Mouse (Mus musculus): ENCODE data around the gene Tubgcp5. TPM values are rescaled to one million over a fixed set of nuclear protein-coding genes. Genes with fewer than 3 reads are reported as not detected.
A peak's percentile ranks its signal among the peaks of the same experiment; 100 is the strongest.

The Tubgcp5 gene
- total and polyA plus RNA-seq, 3 experiments: 13.7 to 14.9 TPM; not detected in 1

- Histone ChIP-seq H3K4me3 (ENCODE audit: control insufficient read depth in 1 of 2, insufficient read depth in 1 of 2, low read depth in 2 of 2, low read length in 2 of 2) (no peak overlapping the region), H3K27me3 (ENCODE audit: control insufficient read depth in 1 of 2, insufficient read depth in 2 of 2, low read length in 2 of 2) (no peaks in the 10 kb centered on the region), H3K79me2 (ENCODE audit: control insufficient read depth, insufficient read depth, low read length, poor library complexity) (peaks cover 3% of the 10 kb centered on the region), H3K4me1 (ENCODE audit: control insufficient read depth in 1 of 2, insufficient read depth in 2 of 2, low read length in 2 of 2) (peaks cover 0 to 17% of the 10 kb centered on the region in 2 experiments; a peak in 3 of 4 replicates), H3K27ac (ENCODE audit: control insufficient read depth, low read depth, low read length) (no peak overlapping the region), H3K9ac (ENCODE audit: control insufficient read depth, low read depth, low read length, poor library complexity, severe bottlenecking) (no peak overlapping the region), H3K36me3 (ENCODE audit: control insufficient read depth in 1 of 2, insufficient read depth in 2 of 2, low read length in 2 of 2) (peaks cover 0 to 16% of the 10 kb centered on the region in 2 experiments; a peak in 2 of 4 replicates), H3K9me3 (replicated peaks; ENCODE audit: insufficient read depth, low read length) (no peaks in the 10 kb centered on the region)
- peak; percentile 27 for DNase-seq (ENCODE audit: low read depth, low spot score)
- TF ChIP-seq TBP (IDR thresholded peaks at IDR 0.05; ENCODE audit: low read depth, low read length): no peak
- TF ChIP-seq UBTF (IDR thresholded peaks at IDR 0.05; ENCODE audit: borderline replicate concordance, insufficient read depth, low read depth, low read length): no peak
- TF ChIP-seq MAFK (IDR thresholded peaks at IDR 0.05; ENCODE audit: borderline replicate concordance, low read depth, low read length): no peak
- no peak for TF ChIP-seq ZKSCAN1 (IDR thresholded peaks at IDR 0.05; ENCODE audit: low read depth, low read length)
- no peak for TF ChIP-seq ZNF384 (IDR thresholded peaks at IDR 0.05; ENCODE audit: low read depth, low read length)
- no peak for TF ChIP-seq ETS1 (IDR thresholded peaks at IDR 0.05; ENCODE audit: low read depth, low read length)
- no peak for TF ChIP-seq USF1 (IDR thresholded peaks at IDR 0.05; ENCODE audit: low read depth, low read length)
- no peak for TF ChIP-seq GATA1 (IDR thresholded peaks at IDR 0.05; ENCODE audit: low read depth, low read length)
- no peak for TF ChIP-seq NELFE (IDR thresholded peaks at IDR 0.05; ENCODE audit: low read depth, low read length)
These were observed 61.6 kb downstream of the Tubgcp5 start for GRCm38 (mm10) chr7:55855597-55855996.

GRCm38 (mm10) chr7:55856741-55857140 is 62.8 kb downstream of the Tubgcp5 start:
- peaks cover 0 to 17% of the 10 kb centered on the region in 2 experiments; a peak in 3 of 4 replicates for H3K4me1 ChIP-seq (ENCODE audit: control insufficient read depth in 1 of 2, insufficient read depth in 2 of 2, low read length in 2 of 2)
- TF ChIP-seq HCFC1 (IDR thresholded peaks at IDR 0.05; ENCODE audit: low read depth, low read length): no peak
- TF ChIP-seq BHLHE40 (IDR thresholded peaks at IDR 0.05; ENCODE audit: borderline replicate concordance, low read depth, low read length): no peak
- no peak for TF ChIP-seq MXI1 (IDR thresholded peaks at IDR 0.05; ENCODE audit: low read depth, low read length)
- TF ChIP-seq EP300 (IDR thresholded peaks at IDR 0.05; ENCODE audit: low read depth in 1 of 2, low read length in 2 of 2): no peak
- TF ChIP-seq MAX (IDR thresholded peaks at IDR 0.05; ENCODE audit: low read length): no peak
- TF ChIP-seq TAL1 (IDR thresholded peaks at IDR 0.05; ENCODE audit: low read length): no peak
- no peak for TF ChIP-seq RAD21 (IDR thresholded peaks at IDR 0.05; ENCODE audit: low read depth, low read length)
- TF ChIP-seq SIN3A (IDR thresholded peaks at IDR 0.05; ENCODE audit: low read length): no peak
- TF ChIP-seq MAFK (IDR thresholded peaks at IDR 0.05; ENCODE audit: borderline replicate concordance, low read depth, low read length): no peak
- TF ChIP-seq RCOR1 (IDR thresholded peaks at IDR 0.05; ENCODE audit: low read depth, low read length): no peak
- no peak for TF ChIP-seq MEF2A (IDR thresholded peaks at IDR 0.05; ENCODE audit: extremely low read depth, insufficient replicate concordance, low read depth, low read length, poor library complexity, severe bottlenecking)
- no peak for TF ChIP-seq USF2 (IDR thresholded peaks at IDR 0.05; ENCODE audit: borderline replicate concordance in 1 of 2, insufficient read depth in 1 of 2, low read depth in 1 of 2, low read length in 2 of 2)
- TF ChIP-seq MAZ (IDR thresholded peaks at IDR 0.05; ENCODE audit: low read depth, low read length): no peak
- no peak for TF ChIP-seq NELFE (IDR thresholded peaks at IDR 0.05; ENCODE audit: low read depth, low read length)
- no peak for TF ChIP-seq POLR2AphosphoS5 (IDR thresholded peaks at IDR 0.05; ENCODE audit: borderline replicate concordance, low read depth, low read length)
- no peak for TF ChIP-seq MYB (IDR thresholded peaks at IDR 0.05; ENCODE audit: low read depth, low read length)
- TF ChIP-seq TCF12 (IDR thresholded peaks at IDR 0.05; ENCODE audit: low read depth, low read length): no peak
- TF ChIP-seq TBP (IDR thresholded peaks at IDR 0.05; ENCODE audit: low read depth, low read length): no peak
- no peak for TF ChIP-seq CHD2 (IDR thresholded peaks at IDR 0.05; ENCODE audit: low read length)
- DNase-seq (ENCODE audit: low read depth, low spot score): no peak
- no peaks in the 10 kb centered on the region for H3K9me3 ChIP-seq (replicated peaks; ENCODE audit: insufficient read depth, low read length)
- no peak overlapping the region for H3K27ac ChIP-seq (ENCODE audit: control insufficient read depth, low read depth, low read length)
- H3K36me3 ChIP-seq (ENCODE audit: control insufficient read depth in 1 of 2, insufficient read depth in 2 of 2, low read length in 2 of 2): peaks cover 0 to 16% of the 10 kb centered on the region in 2 experiments; a peak in 2 of 4 replicates
- H3K4me3 ChIP-seq (ENCODE audit: control insufficient read depth in 1 of 2, insufficient read depth in 1 of 2, low read depth in 2 of 2, low read length in 2 of 2): no peak overlapping the region
- H3K79me2 ChIP-seq (ENCODE audit: control insufficient read depth, insufficient read depth, low read length, poor library complexity): peaks cover 3% of the 10 kb centered on the region
- no peak overlapping the region for H3K9ac ChIP-seq (ENCODE audit: control insufficient read depth, low read depth, low read length, poor library complexity, severe bottlenecking)
- no peaks in the 10 kb centered on the region for H3K27me3 ChIP-seq (ENCODE audit: control insufficient read depth in 1 of 2, insufficient read depth in 2 of 2, low read length in 2 of 2)
